Mouse (Mus musculus) adrenal gland, postnatal 36 days (tissue): ENCODE data around the gene Lrrc25. TPM values are rescaled to one million over a fixed set of nuclear protein-coding genes. Genes with fewer than 3 reads are reported as not detected.

Experiments
- DNase-seq, 2 experiments: peaks; one replicate each; pipeline ENCODE4 v3.0.0; 2021; ENCODE audit warnings: mixed read lengths in 1 of 2
- total RNA-seq, 2 experiments: library from RNA; stranded (reverse); gene quantifications; 2 replicates each; pipeline ENCODE4 v1.2.3; 2021

The Lrrc25 gene
- total RNA-seq, 2 experiments from 2014 or later: 2.1 to 2.6 TPM

DNA sequence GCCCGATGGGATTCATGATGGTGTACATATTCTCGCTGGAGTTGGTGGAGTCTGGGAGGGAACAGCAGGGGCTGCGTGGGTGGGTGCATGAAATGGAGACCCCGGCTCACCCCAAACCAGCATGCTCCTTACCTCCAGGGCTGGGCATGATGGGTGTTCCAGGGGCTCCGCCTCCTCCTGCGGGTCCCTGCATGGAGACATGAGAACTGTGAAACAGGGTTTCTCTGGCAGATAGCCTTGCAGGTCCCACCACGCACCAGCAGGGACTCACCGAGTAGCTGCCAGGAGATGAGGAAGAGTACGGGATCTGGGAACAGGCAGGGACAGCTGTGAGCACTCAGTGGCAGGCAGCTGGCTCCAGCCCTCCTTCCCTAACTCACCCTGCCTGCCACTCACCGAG, 17.2 kb upstream of the Lrrc25 start:
- DNase-seq: no peak

DNA sequence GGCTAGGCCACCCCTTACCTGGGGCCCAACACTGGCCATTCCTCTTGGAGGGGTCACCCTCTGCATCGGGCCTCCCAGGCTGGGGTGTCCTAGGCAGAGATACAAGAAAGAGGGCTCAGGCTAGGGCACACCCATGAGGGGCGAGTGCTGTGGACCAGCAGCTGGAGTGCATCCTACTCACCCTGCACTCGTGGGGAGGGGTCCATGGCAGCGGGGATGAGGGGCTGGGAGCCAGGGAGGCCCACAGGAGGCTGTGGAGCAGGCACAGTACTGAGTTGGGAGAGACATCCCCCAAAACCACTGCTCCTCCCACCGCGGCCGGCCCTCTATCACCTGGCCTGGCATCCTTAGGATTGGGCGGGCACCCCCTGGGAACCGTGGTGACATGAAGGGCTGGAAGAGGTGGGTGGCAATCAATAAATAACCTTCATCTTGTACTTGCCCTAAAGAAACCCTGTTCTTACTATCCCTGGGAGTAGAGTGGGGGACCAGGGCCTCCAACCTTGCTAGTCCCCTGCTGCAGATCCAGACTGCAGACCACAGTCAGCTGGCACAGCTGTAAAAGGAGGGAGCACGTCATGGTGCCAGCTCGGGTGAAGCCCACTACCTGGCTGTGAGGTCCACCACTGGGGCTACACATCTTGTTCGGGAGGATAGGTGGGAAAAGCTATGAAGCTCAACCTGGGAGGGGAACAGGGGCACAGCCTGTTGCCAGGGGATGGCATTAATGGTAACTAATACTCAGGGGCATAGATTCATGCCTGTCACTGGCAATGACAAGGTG, 16.3 kb upstream of the Lrrc25 start:
- no peak for DNase-seq

DNA sequence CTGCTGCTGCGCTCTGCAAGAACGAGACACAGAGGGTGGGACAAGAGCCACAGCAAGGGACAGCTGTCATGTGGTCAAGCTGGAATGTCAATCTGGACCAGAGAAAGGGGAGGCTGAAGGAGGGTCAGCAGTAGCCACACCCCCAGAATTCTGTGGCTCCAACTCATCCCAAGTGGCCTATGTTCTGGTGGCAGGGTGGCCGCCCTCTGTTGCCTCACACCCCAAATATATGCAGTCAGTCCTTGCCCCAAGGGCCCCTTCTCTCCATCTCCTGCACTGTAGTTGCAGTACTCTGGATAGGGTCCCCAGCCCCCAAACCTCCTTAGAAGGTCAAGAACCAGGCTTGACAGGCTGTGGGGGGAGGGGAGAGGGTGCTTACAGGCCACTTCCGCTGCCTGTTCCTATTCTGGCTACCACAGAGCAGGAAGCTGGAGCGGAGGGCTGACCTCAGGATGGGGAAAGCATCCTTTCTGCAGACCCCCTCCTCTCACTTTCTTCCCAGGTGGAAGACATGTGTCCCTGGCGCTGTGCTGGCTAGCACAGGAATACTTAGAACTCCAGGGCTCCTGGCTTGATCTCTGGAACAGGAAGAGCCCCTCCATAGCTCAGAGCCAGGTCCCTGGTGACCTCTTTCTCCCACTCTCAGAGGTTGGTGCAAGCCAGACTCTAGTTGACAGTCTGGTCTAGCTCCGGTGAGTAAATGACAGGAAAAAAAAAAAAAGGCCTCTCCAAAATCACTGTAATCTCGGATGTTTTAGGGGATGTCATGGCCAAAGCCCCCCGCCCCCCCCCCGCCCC, 15.3 kb upstream of the Lrrc25 start:
- peak in 1 of 2 experiments; percentile 71 for DNase-seq

DNA sequence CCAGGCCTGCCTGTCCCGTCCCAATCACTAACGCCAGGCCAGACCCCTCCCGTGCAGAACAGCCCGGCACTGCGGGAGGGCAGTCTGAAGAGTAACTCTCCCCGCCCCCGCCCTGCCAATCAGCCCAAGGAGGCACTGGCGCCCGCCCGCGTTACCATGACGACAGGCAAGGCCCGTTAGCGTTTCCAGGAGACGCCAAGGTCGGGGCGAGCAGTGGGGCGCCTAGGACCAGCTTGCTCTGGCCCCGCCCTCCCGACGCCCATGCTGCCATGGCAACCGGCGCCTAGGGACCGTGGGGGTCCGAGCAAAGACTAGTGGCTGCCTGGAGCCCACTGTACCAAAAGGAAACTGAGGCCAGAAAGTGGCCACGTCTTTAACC, 14.7 kb upstream of the Lrrc25 start:
- peak; percentile 95 to 96 for DNase-seq

DNA sequence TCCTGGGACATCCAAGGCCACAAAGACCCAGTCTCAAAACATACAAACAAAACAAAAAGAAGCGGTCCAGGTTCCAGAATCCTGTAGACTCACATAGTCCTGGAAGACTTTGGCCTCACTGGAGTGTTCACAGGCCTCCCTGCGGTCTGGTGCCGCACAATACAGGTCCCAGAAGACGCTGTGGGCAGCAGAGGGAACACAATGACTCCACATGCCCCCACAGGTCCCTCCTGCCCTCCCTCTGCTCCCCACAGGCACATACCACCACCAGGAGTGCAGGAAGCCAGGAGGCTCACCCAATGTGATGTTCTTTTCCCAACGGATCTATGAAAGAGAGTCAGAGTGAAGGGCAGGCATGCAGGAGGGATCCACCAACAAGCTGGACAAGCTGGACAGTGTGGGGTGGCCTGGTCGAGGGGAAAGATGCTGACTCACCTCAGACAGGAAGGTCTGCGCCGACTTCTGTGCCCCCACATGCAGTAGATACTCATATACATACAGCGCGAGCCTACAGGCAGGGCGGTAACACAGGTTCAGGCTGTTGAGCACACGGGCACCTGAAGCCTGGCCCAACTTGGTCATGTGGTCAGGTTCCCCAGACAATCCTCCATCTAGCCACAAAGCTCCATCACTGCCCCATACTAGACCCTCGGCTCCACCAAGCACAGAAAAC, 13.7 kb upstream of the Lrrc25 start:
- no peak for DNase-seq

DNA sequence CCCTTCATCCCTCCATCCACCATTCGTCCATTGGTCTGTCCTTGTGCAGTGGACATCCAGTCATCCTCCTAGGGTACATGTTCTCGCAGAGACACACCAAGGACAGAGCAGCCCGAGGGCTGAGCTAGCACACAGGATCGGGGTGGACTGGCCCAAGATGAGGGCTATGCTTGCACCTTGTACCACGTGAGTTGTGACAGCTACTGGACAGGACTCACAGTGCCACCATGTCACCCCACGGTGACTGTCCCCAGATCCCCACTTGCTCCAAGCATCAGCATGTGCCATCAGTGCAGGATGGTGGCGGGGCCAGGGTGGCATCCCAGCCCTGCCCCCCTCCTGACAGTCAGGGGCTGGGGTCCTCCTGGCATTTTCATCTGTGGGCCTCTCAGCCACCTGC, 11.4 kb upstream of the Lrrc25 start:
- no peak for DNase-seq

DNA sequence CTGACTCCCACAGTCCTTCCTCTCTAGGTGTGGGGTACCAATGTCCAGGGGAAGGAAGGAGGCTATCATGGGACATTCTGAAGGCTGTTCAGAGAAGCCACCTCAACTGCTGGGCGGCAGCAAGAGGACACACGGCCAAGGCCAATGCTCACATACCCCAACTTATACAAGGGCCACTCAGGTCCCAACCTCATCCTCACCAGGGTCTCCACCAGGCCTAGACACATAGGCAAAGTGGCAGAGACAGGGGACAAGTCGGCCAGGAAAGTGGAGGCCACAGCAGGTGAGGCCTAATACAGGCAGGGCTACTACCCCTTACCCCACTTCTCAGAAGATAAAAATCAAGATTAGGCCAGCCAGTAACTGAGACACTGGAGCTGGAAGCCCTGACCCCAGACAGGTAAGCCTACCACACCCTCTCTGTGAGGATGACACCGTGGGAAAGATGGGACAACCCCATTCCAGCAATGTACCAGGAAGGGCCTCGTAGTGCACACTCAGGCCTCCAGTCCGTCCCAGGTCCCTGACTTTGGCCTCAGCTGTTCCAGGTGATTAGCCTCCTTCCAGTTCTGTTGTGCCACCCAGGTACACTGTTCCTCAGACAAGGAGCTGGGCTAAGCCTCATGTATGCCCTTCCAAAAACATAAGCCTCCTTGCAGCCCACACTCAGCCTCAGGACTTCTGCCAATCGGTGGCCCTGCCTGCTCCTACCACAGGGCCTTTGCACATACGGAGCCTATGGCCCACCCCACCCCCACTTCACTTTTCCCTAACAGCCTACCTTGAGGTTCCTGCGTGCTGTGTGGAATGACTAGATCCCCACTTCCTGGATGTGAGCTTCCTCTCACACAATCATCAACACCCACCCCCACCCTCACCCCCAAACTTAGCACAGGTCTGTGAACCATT, 9.8 kb upstream of the Lrrc25 start:
- no peak for DNase-seq

DNA sequence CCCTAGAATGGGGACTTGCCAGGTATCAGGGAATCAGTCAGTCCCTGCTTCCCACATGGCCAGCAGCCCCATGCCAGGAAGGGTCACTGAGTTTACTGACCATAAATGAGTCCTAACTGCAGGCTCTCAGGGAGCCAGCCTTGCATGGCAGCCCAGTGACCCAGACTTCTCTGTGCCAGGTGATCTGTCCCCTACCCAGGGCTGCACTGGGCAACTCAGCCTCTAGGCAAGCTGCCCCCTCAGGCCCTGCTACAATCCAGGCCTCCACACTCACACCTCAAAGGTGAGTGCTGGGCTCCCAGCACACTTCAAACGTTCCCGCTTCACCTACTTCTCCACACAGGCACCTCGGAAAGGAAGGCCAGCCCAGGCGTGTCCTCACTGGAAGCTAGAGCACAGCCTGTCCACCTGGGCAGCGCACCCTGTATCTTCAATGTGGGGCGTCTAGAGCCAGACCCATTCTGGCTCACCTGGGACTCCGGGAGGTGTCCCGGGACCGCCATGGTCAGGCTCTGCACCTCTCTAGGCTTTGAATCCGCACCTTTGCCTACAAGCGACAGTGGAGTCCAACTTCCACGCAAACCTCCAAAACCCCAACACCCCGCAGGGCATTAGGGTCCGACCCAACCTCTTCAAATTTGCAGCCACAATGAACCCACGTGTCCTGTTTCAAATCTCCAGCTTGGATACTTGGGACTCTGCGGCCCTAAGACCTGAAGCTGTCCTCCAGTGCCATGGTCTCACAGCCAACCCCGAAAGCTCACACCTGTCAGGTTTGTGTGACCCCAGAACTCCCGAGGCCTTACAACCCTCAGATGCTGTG, 9.0 kb upstream of the Lrrc25 start:
- no peak for DNase-seq

DNA sequence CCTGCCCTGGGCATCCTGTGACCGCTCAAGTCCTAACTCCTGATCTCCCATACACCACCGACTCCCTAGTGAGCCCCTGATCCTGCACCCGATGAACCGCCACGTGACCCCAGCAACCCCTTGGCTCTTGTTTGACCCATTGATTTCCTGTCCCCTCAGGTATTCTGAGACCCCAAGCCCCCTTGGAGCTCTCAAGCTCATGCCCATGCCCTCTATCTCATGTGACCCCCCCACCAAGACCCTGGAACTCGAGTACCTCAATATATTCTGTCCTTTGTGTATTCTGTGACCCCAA, 8.4 kb upstream of the Lrrc25 start:
- DNase-seq: no peak

DNA sequence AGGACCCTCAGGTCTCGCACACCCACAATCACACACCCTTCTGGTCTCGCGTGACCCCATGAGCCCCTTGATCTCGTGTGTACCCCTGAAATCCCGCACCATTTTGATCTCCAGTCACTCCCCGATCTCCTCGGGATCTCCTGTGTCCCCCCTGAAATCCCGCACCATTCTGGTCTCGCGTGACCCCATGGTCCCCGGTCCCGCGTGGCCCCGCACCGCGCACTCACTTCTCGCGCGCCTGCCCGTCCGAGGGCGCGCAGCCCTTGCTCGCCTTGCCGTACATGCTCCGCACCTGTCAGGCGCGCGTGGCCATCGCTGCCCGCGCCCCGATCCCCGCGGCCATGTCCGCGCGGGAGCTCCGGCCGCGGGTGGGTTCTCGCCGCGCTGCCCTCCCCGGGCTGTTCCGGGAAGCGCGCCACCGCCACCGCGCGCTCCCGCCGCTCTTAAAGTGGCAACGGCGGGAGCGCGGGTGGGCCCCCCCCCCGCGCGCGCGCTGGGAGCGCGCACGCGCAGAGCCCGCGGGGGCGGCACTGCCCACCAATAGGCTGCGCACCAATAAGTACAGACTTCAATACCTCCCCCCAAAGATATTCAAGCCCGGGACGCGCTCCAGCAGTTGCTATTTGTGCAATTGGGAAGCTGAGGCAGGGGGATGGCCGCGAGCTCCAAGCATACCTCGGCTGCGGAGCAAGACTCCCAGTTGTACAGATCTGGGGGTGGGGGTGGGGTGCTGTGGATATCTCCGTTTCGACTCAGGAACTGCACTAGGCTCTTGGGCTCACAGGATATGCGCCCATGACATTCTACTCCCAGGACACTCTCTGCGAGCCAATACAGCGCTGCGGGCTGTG, 7.8 kb upstream of the Lrrc25 start:
- peak in 1 of 2 experiments; percentile 76 for DNase-seq

DNA sequence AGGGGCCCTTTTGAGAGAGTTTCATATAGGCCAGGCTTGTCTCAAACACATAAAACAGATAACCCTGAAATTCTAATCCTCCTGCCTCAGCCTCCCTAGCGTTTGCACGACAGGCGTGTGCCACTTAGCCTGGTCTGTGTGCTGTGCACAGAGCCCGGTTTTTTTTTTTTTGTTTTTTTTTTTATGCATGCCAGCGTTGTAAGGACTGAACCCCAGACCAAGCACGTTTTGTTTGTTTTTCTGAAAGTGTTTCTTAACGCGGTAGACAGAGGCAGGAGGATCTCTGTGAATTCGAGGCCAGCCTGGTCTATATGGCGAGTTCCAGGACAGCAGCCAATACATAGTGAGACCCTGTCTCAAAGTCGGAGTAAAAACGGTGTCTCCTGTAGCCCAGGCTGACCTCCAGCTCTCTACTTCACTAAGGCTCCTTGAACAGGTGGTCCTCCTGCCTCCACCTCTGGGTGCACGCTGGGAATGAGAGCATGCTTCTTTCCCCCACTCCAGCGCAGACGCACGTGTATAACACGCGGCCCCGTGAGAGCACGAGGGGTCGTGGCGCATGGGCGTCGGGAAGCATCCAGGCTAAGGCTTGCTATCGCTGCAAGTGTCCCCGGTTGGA, 7.1 kb upstream of the Lrrc25 start, which contains the start of gene Ssbp4:
TSS of gene Ssbp4 (minus strand) at position 124 of the 619 bp plus-strand sequence.
- no peak for DNase-seq

DNA sequence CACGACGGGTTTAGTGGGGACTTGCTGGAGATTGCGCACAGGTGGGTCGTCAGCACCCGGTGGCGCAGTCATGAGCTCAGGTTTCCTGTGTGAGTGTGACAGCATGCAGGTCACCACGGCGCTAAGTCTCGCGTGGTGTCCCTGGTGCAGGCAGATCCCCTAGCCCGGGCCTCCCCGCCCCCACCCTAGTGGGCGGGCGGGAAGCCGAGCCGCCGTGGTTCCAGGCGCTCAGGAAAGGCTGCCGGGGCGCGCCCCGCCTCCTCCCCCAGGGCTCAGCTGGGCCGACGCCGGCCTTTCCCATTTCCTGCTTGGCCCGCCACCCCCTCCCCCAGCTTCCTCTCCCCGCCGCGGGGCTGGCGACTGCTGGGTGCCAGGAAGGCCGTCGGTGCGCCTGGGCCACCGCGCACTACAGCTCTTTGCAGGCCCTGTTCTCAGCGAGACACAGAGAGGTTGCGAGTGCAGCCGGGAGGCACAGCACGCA, 6.5 kb upstream of the Lrrc25 start:
- peak; percentile 90 to 95 for DNase-seq

DNA sequence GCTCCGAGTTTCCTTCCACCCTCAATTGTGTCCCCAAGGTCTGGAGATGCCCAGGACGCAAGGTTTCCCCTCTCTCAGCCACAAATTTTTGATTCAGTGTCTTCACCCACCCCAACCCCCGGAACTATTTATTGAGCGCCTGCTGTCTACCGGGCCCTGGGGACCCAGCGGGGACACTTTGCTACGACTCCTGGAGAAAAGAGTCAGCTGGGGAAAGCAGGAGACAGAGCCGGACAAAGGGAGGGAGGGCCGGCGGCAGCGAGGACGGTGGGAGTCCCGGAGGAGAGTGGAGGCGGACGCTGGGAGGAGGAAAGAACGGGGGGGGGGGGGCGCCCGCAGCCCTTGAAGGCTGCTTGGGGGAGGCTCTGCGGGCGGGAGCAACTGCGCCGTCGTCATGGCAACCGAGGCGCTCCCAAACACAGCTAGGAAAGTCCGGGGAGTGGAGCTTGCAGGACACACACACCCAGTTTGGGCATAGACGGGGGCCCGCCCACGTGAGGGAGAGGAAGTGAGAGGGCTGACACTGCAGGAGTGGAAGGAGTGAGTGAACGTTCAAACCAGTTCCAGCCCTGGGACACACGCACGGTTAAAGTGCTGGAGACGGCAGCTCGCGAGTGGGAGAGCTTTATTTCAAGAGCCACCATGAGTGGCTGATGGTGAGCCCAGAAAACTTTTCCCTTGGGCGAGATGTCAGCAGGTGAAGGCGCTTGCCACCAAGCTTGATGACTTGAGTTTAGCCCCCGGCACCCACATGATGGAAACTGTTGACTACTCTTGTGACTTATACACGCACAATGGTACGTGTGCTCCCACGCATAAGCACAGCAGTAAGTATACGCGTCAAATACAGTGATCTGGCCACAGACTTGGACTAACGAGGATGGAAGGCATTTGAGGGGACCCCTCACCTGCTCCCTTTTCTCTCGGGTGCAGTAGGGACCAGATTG, 5.8 kb upstream of the Lrrc25 start:
- DNase-seq: peak; percentile 91 to 93

DNA sequence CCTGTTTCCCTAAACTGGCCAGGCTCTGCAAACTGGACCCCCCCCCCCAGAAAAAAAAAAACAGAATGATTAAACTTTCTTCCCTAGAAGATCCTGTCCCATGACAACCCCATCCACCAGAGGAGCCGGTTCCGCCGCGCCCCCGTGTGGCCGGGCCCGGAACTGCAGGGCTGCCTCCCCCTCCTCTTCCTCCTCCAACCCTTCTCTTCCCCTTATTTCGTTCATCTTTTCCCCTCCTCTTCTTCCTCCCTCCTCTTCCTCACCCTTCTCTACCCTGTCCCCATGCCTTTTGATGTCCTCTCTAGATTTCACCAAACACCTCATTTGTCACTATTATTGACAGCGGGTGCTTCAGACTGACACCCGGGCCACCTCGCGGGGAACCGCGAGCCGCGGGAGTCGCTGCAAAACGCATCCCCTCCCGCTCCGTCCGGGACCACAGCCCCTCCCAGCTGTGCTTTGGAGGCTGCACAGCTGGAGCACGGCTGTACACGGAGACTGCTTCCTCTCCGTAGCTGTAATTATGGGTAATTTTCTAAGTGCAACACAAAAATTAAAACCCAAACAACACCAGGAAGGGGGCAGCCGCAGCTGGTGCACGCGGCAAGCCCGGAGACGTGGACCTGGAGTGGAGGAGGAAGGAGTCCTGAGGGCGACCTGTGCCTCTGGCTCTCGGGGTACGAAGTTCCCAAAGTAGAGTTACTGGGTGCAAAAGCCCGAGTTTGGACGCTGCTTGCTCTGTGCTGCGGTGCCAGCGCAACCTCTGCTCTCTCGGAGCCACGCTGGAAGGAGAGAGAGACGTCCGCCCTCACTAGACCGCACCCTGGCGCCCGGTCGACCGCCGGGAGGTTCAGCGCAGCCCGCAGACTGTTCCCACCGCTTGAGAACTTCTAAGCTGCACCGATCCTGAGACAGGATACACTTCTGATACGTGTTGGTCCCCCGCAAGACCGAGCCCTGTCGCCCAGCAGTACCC, 4.9 kb upstream of the Lrrc25 start:
- DNase-seq: peak; percentile 89 to 95

DNA sequence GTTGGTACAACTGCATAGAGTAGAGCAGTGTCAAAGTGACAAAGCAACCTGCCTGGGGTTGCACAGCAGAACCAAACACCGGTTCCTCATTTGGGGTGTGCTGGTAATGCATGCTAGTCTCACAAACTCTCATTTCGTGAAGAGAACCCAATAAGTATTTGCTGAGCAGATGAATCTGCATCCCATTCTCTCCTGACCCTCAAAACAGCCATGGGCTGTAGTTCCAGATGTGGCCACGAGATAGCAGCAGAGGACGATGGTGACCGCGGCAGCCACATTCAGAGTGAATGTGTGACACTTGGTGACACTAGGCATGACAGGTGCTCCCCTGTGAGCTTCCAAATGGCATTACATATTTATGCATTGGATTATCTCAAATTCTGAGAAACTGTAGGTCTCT, 4.1 kb upstream of the Lrrc25 start:
- DNase-seq: peak; percentile 89 to 91

DNA sequence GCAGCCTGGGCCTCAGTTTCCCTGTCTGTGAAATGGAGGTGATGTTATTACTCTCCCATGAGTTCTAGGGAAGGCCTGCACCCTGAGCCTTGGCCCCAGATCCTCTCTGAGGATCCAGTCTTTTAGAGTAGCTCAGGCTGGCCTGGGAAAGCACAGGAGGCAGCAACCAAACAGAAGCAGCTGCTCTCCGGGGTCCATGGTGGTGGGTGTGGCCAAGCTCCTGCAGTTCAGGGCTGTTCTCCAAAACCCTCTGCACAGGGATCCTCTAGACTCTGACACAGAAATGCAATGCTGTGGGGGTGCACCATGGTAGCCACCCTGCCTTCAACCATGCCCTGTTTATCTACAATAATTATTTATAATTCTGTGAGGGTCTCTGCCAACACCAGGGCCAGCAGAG, 2.2 kb upstream of the Lrrc25 start:
- no peak for DNase-seq

DNA sequence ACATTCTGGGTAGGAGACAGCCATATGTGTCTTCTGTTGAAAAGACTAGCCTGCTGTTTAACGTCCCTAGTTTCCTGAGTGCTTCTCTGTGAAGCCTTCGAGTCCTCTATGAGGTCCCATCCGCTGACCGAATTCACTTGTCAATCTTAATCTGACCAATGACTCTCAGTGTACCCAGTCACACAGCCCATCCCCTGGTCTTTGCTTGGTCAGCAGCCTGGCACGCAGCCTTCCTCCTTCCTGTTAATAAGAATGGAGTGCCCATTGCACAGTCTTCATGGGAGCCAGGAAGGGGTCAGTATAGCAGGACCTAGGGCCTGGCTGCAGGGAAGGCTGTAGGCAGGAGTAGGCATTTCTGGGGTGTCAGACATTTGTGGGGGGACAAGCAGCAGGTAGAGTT, 1.5 kb upstream of the Lrrc25 start:
- DNase-seq: no peak
